Mouse (Mus musculus): Measurements from ENCODE around the gene Kcnk12. TPM values are rescaled to one million over a fixed set of nuclear protein-coding genes. Genes with fewer than 3 reads are reported as not detected.

Gene Kcnk12
- polyA plus RNA-seq, 1 experiment from 2014 or later, result 1.6 TPM

DNA sequence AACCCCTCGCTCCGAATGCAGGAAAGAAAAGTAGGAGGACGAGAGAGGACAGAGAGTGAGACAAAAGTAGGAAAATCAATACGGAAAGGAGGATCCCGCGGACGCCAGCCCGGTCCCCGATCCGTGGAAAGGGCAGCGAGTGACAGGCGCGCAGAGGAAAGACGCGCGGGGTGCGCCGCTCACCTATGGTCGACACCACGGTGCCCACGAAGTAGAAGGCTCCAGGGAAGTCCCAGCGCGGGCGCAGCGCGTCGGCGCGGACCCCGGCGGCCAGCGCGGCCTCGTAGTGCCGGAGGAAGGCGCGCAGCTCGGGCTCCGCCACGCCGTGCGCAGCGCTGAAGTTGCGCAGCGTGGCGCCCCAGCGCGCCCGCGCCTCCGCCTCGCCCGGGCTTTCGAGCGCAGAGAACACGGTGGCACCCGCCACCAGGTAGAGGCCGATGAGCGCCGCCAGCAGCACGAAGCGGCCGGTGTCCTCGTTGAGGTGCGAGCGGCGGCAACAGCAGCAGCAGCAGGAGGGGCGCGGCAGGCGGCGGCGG, 845 bp downstream of the Kcnk12 start:
- H3K27ac ChIP-seq (replicated peaks), result no peak overlapping the region
- peak overlapping the region; percentile 98 for H3K4me2 ChIP-seq (replicated peaks)
- no peaks in the 10 kb centered on the region for H3K36me3 ChIP-seq
- H3K9me3 ChIP-seq, result no peaks in the 10 kb centered on the region
- H3K27me3 ChIP-seq, result peaks cover 55% of the 10 kb centered on the region
- WGBS, result under 1% methylated on average over 71 of the region's 72 CpGs
- peaks cover 35% of the 10 kb centered on the region for H3K4me1 ChIP-seq
- H3K9ac ChIP-seq (replicated peaks), result peak overlapping the region; percentile 51
- ATAC-seq (replicated peaks), result peak; percentile 53
- peak overlapping the region; percentile 60 for H3K4me3 ChIP-seq

DNA sequence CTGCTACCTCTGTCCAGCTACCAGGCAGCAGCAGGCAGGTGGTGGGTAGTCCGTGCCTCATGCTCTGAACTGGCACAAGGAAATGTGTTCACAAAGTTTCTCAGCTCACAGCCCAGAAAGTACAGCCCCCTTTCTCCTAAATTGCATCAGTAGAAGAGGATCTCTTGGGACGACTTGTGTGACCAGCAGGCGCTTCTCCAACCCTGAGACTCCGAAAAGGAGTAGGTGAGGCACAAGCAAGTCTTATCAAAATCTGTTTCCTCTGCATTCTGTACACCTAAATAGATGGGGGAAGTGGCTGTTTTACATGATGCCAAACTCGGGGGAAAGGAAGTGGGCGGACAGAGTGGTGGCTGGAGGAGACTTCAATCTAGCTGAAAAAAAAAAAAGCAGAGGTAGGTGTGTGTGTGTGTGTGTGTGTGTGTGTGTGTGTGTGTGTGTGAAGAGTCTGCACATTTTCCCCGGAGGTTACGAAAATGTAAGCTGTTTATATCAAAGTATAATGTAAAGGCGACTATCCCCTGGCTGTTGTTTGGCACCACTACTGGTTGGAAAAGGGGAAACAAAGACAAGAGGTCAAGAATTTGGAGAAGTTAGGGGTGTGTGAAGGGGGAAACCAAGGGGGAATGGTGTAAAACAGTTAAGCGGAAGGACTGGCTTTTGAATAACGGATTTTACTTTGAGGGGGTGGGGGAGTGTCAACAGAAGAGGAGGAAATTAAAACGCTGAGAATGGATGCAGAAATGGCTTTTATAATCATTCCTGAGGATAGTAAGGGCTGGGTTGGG, 1.7 kb downstream of the Kcnk12 start:
- no peak overlapping the region for H3K27ac ChIP-seq (replicated peaks)
- H3K4me1 ChIP-seq, result peaks cover 39% of the 10 kb centered on the region
- no peaks in the 10 kb centered on the region for H3K9me3 ChIP-seq
- H3K4me2 ChIP-seq (replicated peaks), result peak overlapping the region; percentile 98
- H3K9ac ChIP-seq (replicated peaks), result peak overlapping the region; percentile 51
- H3K27me3 ChIP-seq, result peaks cover 55% of the 10 kb centered on the region
- H3K4me3 ChIP-seq, result peak overlapping the region; percentile 60
- no peaks in the 10 kb centered on the region for H3K36me3 ChIP-seq
- ATAC-seq (replicated peaks), result no peak
- 30% methylated on average over 12 of the region's 12 CpGs for WGBS

DNA sequence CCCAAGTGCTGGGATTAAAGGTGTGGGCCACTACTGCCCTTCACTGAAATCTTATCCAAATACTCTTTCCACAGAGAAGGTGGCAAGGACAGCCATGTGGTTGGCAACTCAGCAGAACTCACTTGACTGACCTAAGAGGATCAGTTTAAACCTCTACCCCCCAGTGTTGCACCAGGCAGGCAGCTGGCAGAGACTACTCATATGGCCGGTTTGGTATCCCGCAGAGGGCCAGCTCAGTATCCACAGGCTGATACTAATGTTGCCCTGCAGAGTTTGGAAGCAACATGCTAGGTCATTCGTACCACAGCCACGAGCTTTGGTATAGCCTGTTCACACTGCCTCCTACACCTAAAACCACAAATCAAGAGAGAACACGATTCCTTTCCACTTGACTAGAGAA, 3.0 kb downstream of the Kcnk12 start:
- Histone ChIP-seq H3K4me1 (peaks cover 39% of the 10 kb centered on the region), H3K4me2 (replicated peaks) (0 out of 2 replicates have a peak overlapping the region, but pooled peaks have one; percentile 1), H3K27ac (replicated peaks) (no peak overlapping the region), H3K36me3 (no peaks in the 10 kb centered on the region), H3K27me3 (peaks cover 49% of the 10 kb centered on the region), H3K9me3 (no peaks in the 10 kb centered on the region), H3K4me3 (no peak overlapping the region), H3K9ac (replicated peaks) (no peak overlapping the region)
- no peak for ATAC-seq (replicated peaks)
- 84% methylated on average over 5 of the region's 5 CpGs for WGBS

DNA sequence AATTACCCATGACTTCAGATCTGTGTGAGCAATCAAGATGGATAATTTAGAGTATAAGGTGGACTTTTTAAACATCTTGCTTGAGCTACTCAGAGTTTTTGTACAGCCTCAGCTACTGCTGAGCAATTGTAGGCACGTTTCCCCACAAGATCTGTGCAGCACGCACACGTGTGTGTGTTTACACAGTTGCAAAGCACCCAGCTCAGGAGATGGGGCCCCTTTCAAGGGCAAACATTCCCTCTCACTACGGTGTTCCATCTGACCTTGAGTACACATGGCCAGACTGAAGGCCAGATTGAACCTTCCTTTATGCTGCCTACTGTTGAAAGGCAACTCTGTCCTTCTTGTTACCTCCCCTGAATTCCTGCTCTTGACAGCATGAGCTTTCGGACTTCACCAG, 4.5 kb downstream of the Kcnk12 start:
- no peak overlapping the region for H3K27ac ChIP-seq (replicated peaks)
- no peaks in the 10 kb centered on the region for H3K36me3 ChIP-seq
- H3K9ac ChIP-seq (replicated peaks), result no peak overlapping the region
- 77% methylated on average over 5 of the region's 5 CpGs for WGBS
- no peak for ATAC-seq (replicated peaks)
- no peak overlapping the region for H3K4me3 ChIP-seq
- no peak overlapping the region for H3K4me2 ChIP-seq (replicated peaks)
- peaks cover 33% of the 10 kb centered on the region for H3K4me1 ChIP-seq
- H3K9me3 ChIP-seq, result no peaks in the 10 kb centered on the region
- H3K27me3 ChIP-seq, result peaks cover 34% of the 10 kb centered on the region

DNA sequence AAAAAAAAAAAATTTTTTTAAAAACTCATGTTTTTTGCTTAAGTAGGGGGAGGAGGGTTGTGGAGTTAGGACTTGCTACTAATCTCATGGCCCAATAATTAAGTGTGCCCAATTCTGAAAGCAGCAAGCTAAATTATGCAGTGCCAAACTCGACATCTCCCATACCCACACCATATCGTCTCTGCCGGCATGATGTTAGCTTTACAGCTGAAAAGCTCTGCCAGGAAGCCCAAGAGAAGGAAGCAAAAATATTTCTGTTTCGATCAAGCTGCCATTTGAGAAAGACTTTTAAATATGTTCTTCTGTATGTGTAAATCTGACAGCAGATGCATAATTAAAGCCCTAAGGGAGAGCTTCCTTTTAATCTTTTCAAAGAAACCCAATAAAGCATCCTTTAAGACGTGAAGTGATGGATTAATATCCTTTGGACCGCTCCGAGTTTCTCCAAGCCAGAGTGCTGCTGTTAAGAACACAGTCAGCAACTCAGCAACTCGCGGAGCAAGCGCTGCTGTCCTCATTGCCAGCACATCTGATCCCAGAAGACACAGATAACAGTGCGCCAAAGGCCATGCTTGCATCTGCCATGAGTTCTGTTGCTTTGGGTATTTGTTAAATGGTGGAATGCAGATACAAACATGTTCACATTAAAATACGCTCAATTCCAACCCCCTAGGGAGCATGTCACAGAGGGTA, 5.0 kb downstream of the Kcnk12 start:
- no peak overlapping the region for H3K27ac ChIP-seq (replicated peaks)
- H3K4me2 ChIP-seq (replicated peaks), result no peak overlapping the region
- H3K4me3 ChIP-seq, result no peak overlapping the region
- ATAC-seq (replicated peaks), result no peak
- H3K4me1 ChIP-seq, result peaks cover 27% of the 10 kb centered on the region
- 54% methylated on average over 12 of the region's 12 CpGs for WGBS
- H3K36me3 ChIP-seq, result no peaks in the 10 kb centered on the region
- no peak overlapping the region for H3K9ac ChIP-seq (replicated peaks)
- H3K9me3 ChIP-seq, result no peaks in the 10 kb centered on the region
- peaks cover 28% of the 10 kb centered on the region for H3K27me3 ChIP-seq

DNA sequence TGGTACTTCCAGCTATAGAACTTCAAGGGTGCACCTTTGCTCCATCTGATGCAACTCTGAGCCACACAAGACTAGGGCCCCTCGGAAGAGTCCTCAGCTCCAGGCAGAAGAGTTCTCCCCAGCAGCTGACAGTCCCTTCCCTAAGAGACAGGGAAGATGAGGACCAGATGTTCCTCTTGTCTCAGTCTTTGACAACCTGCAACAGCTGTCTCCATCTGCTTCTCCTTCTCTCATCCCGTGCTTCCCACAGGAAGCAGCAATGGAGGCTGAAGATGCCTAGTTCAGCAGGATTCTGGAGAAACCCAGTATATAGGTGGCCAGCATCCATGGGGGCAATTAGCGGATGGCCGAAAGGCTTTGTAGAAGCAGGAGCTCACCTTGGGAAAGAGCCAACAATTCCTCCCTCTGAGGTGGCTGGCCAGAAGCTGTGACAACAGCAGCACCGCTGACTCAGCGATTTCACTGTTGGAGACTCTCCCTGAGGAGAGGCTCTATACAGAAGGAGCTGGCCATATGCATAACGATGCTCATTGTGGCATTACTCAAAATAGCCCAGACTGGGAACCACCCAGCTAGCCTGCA, 6.2 kb downstream of the Kcnk12 start:
- no peaks in the 10 kb centered on the region for H3K36me3 ChIP-seq
- 76% methylated on average over 7 of the region's 7 CpGs for WGBS

DNA sequence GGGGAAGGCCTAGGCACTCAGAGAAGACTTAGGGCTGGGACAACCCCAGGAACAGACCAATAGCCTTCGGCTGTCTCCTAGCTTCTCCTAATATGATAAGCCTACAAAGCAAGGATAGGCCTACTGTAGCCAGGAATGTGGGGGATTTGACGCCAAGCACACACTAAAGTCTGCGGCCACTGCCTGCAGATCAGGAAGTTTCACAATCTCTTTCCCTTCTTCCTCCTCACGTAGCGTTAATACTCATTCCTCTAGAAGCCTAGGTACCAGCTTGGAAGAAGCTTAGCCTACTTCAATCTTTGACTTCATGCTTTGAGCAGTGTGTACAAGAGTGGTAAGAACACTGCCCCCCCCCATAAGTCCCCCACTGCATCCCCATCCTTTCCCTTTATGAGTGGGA, 7.1 kb downstream of the Kcnk12 start:
- H3K27ac ChIP-seq (replicated peaks), result no peak overlapping the region
- no peak overlapping the region for H3K4me3 ChIP-seq
- no peak overlapping the region for H3K9ac ChIP-seq (replicated peaks)
- 99% methylated on average over 5 of the region's 5 CpGs for WGBS
- ATAC-seq (replicated peaks), result no peak
- no peaks in the 10 kb centered on the region for H3K36me3 ChIP-seq
- H3K4me2 ChIP-seq (replicated peaks), result no peak overlapping the region
- H3K4me1 ChIP-seq, result peaks cover 9% of the 10 kb centered on the region; the same call in 1 of the 2 replicates
- peaks cover 10% of the 10 kb centered on the region for H3K27me3 ChIP-seq
- no peaks in the 10 kb centered on the region for H3K9me3 ChIP-seq

More for the DNA sequence above, 6.2 kb downstream of the Kcnk12 start:
- ATAC-seq (replicated peaks), result no peak
- Histone ChIP-seq H3K4me2 (replicated peaks) (no peak overlapping the region), H3K9ac (replicated peaks) (no peak overlapping the region), H3K27me3 (peaks cover 17% of the 10 kb centered on the region), H3K4me3 (no peak overlapping the region), H3K27ac (replicated peaks) (no peak overlapping the region), H3K4me1 (peaks cover 16% of the 10 kb centered on the region), H3K9me3 (no peaks in the 10 kb centered on the region)

DNA sequence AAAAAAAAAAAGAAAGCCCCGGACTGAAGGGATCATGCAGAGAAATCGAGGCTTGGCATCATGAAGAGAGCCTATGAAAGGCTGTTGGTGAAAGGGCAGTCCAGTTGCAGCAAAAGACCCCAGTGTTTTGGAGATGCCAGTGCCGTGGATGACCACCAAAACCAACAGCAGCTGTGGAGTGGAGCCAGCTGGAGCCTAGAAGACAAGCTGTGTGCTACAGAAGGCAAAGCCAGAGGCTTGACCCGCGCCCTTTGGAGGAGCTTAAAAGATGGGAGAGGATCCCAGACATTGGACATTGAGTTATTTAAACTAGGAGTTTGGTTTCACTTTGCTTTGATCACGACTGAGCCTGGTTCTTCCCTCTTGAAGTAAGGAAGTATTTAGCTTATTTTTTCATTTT, 9.6 kb downstream of the Kcnk12 start:
- Histone ChIP-seq H3K4me3 (no peak overlapping the region), H3K27ac (replicated peaks) (no peak overlapping the region), H3K27me3 (no peaks in the 10 kb centered on the region), H3K9ac (replicated peaks) (no peak overlapping the region), H3K4me1 (peaks cover 9% of the 10 kb centered on the region; the same call in 1 of the 2 replicates), H3K9me3 (no peaks in the 10 kb centered on the region), H3K36me3 (no peaks in the 10 kb centered on the region), H3K4me2 (replicated peaks) (no peak overlapping the region)
- no peak for ATAC-seq (replicated peaks)
- 82% methylated on average over 6 of the region's 6 CpGs for whole genome bisulfite sequencing

DNA sequence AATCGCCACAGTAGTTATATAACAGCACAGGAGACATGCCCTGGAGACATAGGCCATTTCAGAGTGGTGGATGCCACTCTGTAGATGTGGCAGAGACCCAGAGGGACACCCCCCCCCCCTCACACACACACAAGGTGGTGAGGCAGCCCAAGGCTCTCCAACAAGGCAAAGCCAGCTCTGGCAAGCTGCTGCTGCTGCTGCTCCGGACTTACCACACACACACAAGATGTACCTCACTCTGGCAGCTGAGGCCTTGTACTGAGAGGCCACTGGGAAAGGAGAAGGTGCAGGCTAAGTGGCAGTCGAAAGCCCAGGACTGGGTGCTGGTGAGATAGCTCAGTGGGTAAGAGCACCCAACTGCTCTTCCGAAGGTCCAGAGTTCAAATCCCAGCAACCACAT, 10.1 kb downstream of the Kcnk12 start:
- peaks cover 9% of the 10 kb centered on the region; the same call in 1 of the 2 replicates for H3K4me1 ChIP-seq
- H3K9ac ChIP-seq (replicated peaks), result no peak overlapping the region

DNA sequence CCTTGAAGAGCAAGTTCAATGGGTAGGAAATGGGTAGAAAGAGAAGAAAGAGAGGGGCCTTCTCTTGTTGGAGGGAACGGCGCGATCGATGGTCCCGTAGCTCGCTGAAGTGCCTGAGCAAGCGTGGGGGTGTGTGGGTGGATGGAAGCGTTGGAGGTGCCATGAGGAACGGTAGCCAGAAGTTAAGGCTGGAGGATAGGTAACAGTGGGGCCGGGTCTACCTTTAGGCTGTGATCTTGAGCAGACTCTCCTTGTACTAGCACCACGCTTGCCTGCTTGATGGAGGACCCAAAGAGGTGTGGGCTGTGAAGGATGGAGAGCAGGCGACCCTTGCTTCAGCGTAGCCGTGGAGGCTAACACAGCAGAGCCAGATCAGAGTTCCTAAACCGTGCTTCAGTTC, 12.1 kb downstream of the Kcnk12 start:
- Histone ChIP-seq H3K4me2 (replicated peaks) (no peak overlapping the region), H3K9ac (replicated peaks) (no peak overlapping the region), H3K4me1 (no peaks in the 10 kb centered on the region), H3K36me3 (no peaks in the 10 kb centered on the region), H3K27ac (replicated peaks) (no peak overlapping the region), H3K9me3 (no peaks in the 10 kb centered on the region), H3K27me3 (no peaks in the 10 kb centered on the region), H3K4me3 (no peak overlapping the region)
- WGBS, result 97% methylated on average over 15 of the region's 15 CpGs
- ATAC-seq (replicated peaks), result no peak

More for the DNA sequence above, 10.1 kb downstream of the Kcnk12 start:
- Histone ChIP-seq H3K27me3 (no peaks in the 10 kb centered on the region), H3K36me3 (no peaks in the 10 kb centered on the region), H3K9me3 (no peaks in the 10 kb centered on the region), H3K4me2 (replicated peaks) (no peak overlapping the region), H3K27ac (replicated peaks) (no peak overlapping the region), H3K4me3 (no peak overlapping the region)
- no peak for ATAC-seq (replicated peaks)
- 93% methylated on average over 4 of the region's 4 CpGs for WGBS

DNA sequence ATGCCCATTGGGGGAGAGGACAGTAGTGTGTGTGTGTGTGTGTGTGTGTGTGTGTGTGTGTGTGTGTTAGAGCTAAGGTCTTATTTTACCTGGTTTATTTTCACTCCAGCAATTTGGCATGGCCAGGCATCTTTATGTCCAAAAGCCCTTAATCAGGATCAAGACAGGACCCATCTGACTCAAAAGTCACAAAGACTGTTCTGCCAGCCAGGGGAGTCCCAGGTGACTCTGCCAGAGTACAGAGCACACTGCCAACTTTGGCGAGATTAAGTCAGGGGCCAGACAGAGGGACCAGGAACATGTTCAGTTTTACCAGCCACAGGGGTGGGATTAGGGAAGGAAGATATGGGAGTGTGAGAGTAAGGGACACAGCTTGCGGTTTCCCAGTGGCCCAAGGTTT, 12.9 kb downstream of the Kcnk12 start:
- WGBS, result 77% methylated on average over 2 of the region's 2 CpGs
- Histone ChIP-seq H3K4me1 (no peaks in the 10 kb centered on the region), H3K4me3 (no peak overlapping the region), H3K9ac (replicated peaks) (no peak overlapping the region), H3K27ac (replicated peaks) (no peak overlapping the region), H3K27me3 (no peaks in the 10 kb centered on the region), H3K9me3 (no peaks in the 10 kb centered on the region), H3K4me2 (replicated peaks) (no peak overlapping the region), H3K36me3 (no peaks in the 10 kb centered on the region)
- ATAC-seq (replicated peaks), result no peak

All from forebrain, embryonic 15.5 days (tissue).